Mouse (Mus musculus) lung, postnatal 0 days (tissue): ENCODE data around the gene Ust.

Experiments
- CTCF ChIP-seq: IDR thresholded peaks from 2 replicates; pipeline ENCODE4 v1.5.1; 2016; ENCODE audit warnings: antibody characterized with exemption, mild to moderate bottlenecking
- EP300 ChIP-seq: IDR thresholded peaks from 2 replicates; pipeline ENCODE4 v1.6.1; 2016; ENCODE audit warnings: antibody characterized with exemption, mild to moderate bottlenecking, control low read depth

- TF ChIP-seq EP300: no peak
- TF ChIP-seq CTCF: no peak
These were observed 342.6 kb downstream of the Ust start for GRCm38 (mm10) chr10:8176008-8176350.
